Mouse (Mus musculus) frontal cortex, postnatal 14 days (tissue): ENCODE results near the gene Etv6.

Experiments used
- DNase-seq, 2 experiments: peaks; one replicate each; pipeline ENCODE4 v3.0.0; 2022; ENCODE audit warnings: low spot score in 2 of 2

Gene Etv6

GRCm38 (mm10) chr6:134251364-134251763 lies 215.9 kb downstream of the Etv6 start:
- no peak for DNase-seq

- no peak for DNase-seq
These were observed 216.7 kb downstream of the Etv6 start for GRCm38 (mm10) chr6:134252081-134252755.

GRCm38 (mm10) chr6:134256369-134256768 lies 220.9 kb downstream of the Etv6 start:
- no peak for DNase-seq

GRCm38 (mm10) chr6:134259913-134260312 lies 224.4 kb downstream of the Etv6 start:
- no peak for DNase-seq

GRCm38 (mm10) chr6:134261904-134262303 lies 226.4 kb downstream of the Etv6 start:
- DNase-seq, result no peak

- DNase-seq, result no peak
These were observed 226.9 kb downstream of the Etv6 start for GRCm38 (mm10) chr6:134262383-134262782.

GRCm38 (mm10) chr6:134262911-134263607 lies 227.6 kb downstream of the Etv6 start:
- DNase-seq, result no peak

GRCm38 (mm10) chr6:134273884-134274283 lies 238.4 kb downstream of the Etv6 start:
- DNase-seq, result no peak

- DNase-seq, result no peak
These were observed 241.5 kb downstream of the Etv6 start for GRCm38 (mm10) chr6:134276954-134277353.

- no peak for DNase-seq
These were observed 246.6 kb downstream of the Etv6 start for GRCm38 (mm10) chr6:134282095-134282494.

- no peak for DNase-seq
These were observed 256.3 kb downstream of the Etv6 start for GRCm38 (mm10) chr6:134291823-134292222.

- no peak for DNase-seq
These were observed 256.9 kb downstream of the Etv6 start for GRCm38 (mm10) chr6:134292404-134292803.

GRCm38 (mm10) chr6:134293615-134294508 lies 258.4 kb downstream of the Etv6 start:
- no peak for DNase-seq

GRCm38 (mm10) chr6:134297884-134298619 lies 262.6 kb downstream of the Etv6 start:
- DNase-seq, result no peak

- DNase-seq, result no peak
These were observed 266.5 kb downstream of the Etv6 start for GRCm38 (mm10) chr6:134301951-134302350.

GRCm38 (mm10) chr6:134311346-134311745 lies 275.8 kb downstream of the Etv6 start:
- no peak for DNase-seq

- no peak for DNase-seq
These were observed 277.1 kb downstream of the Etv6 start for GRCm38 (mm10) chr6:134312571-134312970.

- DNase-seq, result peak; percentile 33
These were observed 281.9 kb downstream of the Etv6 start for GRCm38 (mm10) chr6:134317371-134317770.
